In the genomic region with DNA sequence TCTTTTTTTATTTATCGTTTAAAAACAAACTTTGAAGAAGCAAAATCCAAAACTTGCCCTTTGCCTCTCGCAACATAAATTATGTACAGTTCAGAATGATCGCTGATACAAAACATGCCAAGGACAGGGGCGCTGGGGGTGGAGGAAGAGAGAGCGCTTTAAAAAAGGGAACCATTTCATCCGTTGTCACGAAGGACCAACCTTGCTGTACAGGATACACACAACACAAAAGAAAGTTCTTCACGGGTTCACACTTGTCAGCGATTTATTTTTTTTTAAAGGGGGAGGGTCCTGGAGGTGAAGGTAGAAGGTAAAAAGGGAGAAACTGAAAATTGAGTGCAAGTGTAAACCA, we compare ENCODE assay signal across 8 mouse cellular contexts. TPM values are rescaled to one million over a fixed set of nuclear protein-coding genes. Genes with fewer than 3 reads are reported as not detected.
DNase-seq lines count a peak whose midpoint lies in the region; ATAC-seq and TF ChIP-seq lines count a peak whose summit lies in the region.

No protein-coding gene starts in this region.

- no peak for TF ChIP-seq POLR2A in cortical plate, adult 2 months (IDR thresholded peaks at IDR 0.05; ENCODE audit: extremely low read depth, insufficient read depth, low read length)

- H3K9me3 ChIP-seq in kidney, embryonic 14.5 days (ENCODE audit: control insufficient read depth, low read length) = no peaks in the 10 kb centered on the region
- no peaks in the 10 kb centered on the region for H3K9me3 ChIP-seq in midbrain, postnatal 0 days (ENCODE audit: low read length)

- no peak for DNase-seq in kidney, adult 11 months
- DNase-seq in midbrain, postnatal 0 days (ENCODE audit: low spot score) = no peak
- no peak for DNase-seq in adrenal gland, adult 18-20 months (ENCODE audit: low spot score in 2 of 2)
- no peak for DNase-seq in layer of hippocampus, adult 8-10 months (ENCODE audit: low spot score in 2 of 2)
- no peak for DNase-seq in frontal cortex, postnatal 36 days (ENCODE audit: low spot score in 2 of 2)

- H3K9ac ChIP-seq in kidney, embryonic 14.5 days (ENCODE audit: low read depth, low read length) = peak overlapping the region; percentile 48; the same call in 1 of the 2 replicates
- no peak overlapping the region; the same call in 1 of the 2 replicates for H3K9ac ChIP-seq in midbrain, postnatal 0 days (replicated peaks; ENCODE audit: low read length, poor library complexity, severe bottlenecking)

- 13% methylated on average over 9 of the region's 9 CpGs for WGBS in kidney, embryonic 14.5 days
- 22% methylated on average over 9 of the region's 9 CpGs for WGBS in midbrain, postnatal 0 days

- H3K4me2 ChIP-seq in kidney, embryonic 14.5 days (replicated peaks; ENCODE audit: low read depth, low read length) = peak overlapping the region; percentile 44
- peak overlapping the region; percentile 53 for H3K4me2 ChIP-seq in midbrain, postnatal 0 days (ENCODE audit: low read depth, low read length, poor library complexity, severe bottlenecking)

- peak overlapping the region; percentile 82 for H3K4me3 ChIP-seq in kidney, embryonic 14.5 days (ENCODE audit: low read length)
- peak overlapping the region; percentile 66 for H3K4me3 ChIP-seq in cortical plate, adult 2 months (ENCODE audit: insufficient read depth, low read length)
- H3K4me3 ChIP-seq in midbrain, postnatal 0 days (ENCODE audit: low read depth, low read length) = peak overlapping the region; percentile 68

- H3K27ac ChIP-seq in kidney, embryonic 14.5 days (ENCODE audit: low read depth, low read length) = peak overlapping the region; percentile 92
- H3K27ac ChIP-seq in cortical plate, adult 2 months (ENCODE audit: insufficient read depth, low read length) = peak overlapping the region; percentile 66; the same call in 1 of the 2 replicates
- H3K27ac ChIP-seq in midbrain, postnatal 0 days (ENCODE audit: low read depth, low read length) = peak overlapping the region; percentile 77

- peaks cover 10% of the 10 kb centered on the region for H3K4me1 ChIP-seq in kidney, embryonic 14.5 days (ENCODE audit: control insufficient read depth, insufficient read depth, low read length)
- peaks cover 2% of the 10 kb centered on the region; the same call in 1 of the 2 replicates for H3K4me1 ChIP-seq in cortical plate, adult 2 months (ENCODE audit: control insufficient read depth, insufficient read depth, low read length)
- H3K4me1 ChIP-seq in midbrain, postnatal 0 days (ENCODE audit: insufficient read depth, low read length) = 0 out of 2 replicates have a peak, but pooled peaks cover 3% of the 10 kb centered on the region

- ATAC-seq in kidney, embryonic 14.5 days (ENCODE audit: low FRiP score, low TSS enrichment) = peak; percentile 43
- ATAC-seq in inflammation-experienced regulatory T-cells, adult 6 months = peak; percentile 45
- peak; percentile 18; the same call in 1 of the 2 replicates for ATAC-seq in midbrain, postnatal 0 days (ENCODE audit: low FRiP score)

- H3K36me3 ChIP-seq in kidney, embryonic 14.5 days (ENCODE audit: control insufficient read depth, insufficient read depth, low read length) = peaks cover 41% of the 10 kb centered on the region
- H3K36me3 ChIP-seq in midbrain, postnatal 0 days (ENCODE audit: insufficient read depth, low read length) = peaks cover 35% of the 10 kb centered on the region

- no peaks in the 10 kb centered on the region for H3K27me3 ChIP-seq in kidney, embryonic 14.5 days (ENCODE audit: control insufficient read depth, insufficient read depth, low read length)
- no peaks in the 10 kb centered on the region for H3K27me3 ChIP-seq in midbrain, postnatal 0 days (ENCODE audit: insufficient read depth, low read length)

- no peak for TF ChIP-seq CTCF in cortical plate, adult 2 months (IDR thresholded peaks at IDR 0.05; ENCODE audit: extremely low read depth, insufficient read depth, low read length)
- no peak for TF ChIP-seq CTCF in midbrain, postnatal 0 days (IDR thresholded peaks at IDR 0.05)

RNA-seq across cellular contexts. Expression of a gene that starts 0.3 kb away (rescaled TPM):
- polyA plus RNA-seq in kidney, embryonic 14.5 days (2014; fragmentation: Nextera tagmentation; extraction: Ambion mirVana) = 67.8 and 83.7 TPM in 2 replicates
- polyA plus RNA-seq in cortical plate, adult 2 months (2012; rRNA removed) = 71.3 and 75.7 TPM in 2 replicates
- 100 to 1,000 TPM; 119 to 137 (median 129) TPM for polyA plus RNA-seq in inflammation-experienced regulatory T-cells, adult 6 months (2017; shearing (Covaris generic))
- total RNA-seq in midbrain, postnatal 0 days (2014; rRNA removed) = 45.1 and 50.6 TPM in 2 replicates
- 50.6 and 57.4 TPM in 2 replicates for polyA plus RNA-seq in midbrain, postnatal 0 days (2015; fragmentation: Nextera tagmentation; extraction: Ambion mirVana)
- total RNA-seq in adrenal gland, adult 18-20 months (2021) = 10 to 100 TPM; 64.0 to 71.5 TPM
- 10 to 100 TPM; 49.0 to 55.2 (median 50.2) TPM for total RNA-seq in layer of hippocampus, adult 8-10 months (2022)

RNA-seq across cellular contexts. Expression of a gene that starts 22.4 kb away (rescaled TPM):
- polyA plus RNA-seq in kidney, embryonic 14.5 days (2014; fragmentation: Nextera tagmentation; extraction: Ambion mirVana) = 1.4 TPM in 2 replicates
- 723 and 876 TPM in 2 replicates for polyA plus RNA-seq in cortical plate, adult 2 months (2012; rRNA removed)
- polyA plus RNA-seq in inflammation-experienced regulatory T-cells, adult 6 months (2017; shearing (Covaris generic)) = not detected
- total RNA-seq in midbrain, postnatal 0 days (2014; rRNA removed) = 5.5 and 7.3 TPM in 2 replicates
- polyA plus RNA-seq in midbrain, postnatal 0 days (2015; fragmentation: Nextera tagmentation; extraction: Ambion mirVana) = 0.51 and 0.64 TPM in 2 replicates
- not detected for total RNA-seq in adrenal gland, adult 18-20 months (2021)
- 1,000 to 10,000 TPM; 1,258 to 1,383 (median 1,345) TPM for total RNA-seq in layer of hippocampus, adult 8-10 months (2022)

RNA-seq across cellular contexts. Expression of a gene that starts 39.3 kb away (rescaled TPM):
- polyA plus RNA-seq in kidney, embryonic 14.5 days (2014; fragmentation: Nextera tagmentation; extraction: Ambion mirVana) = 17.5 and 21.4 TPM in 2 replicates
- polyA plus RNA-seq in cortical plate, adult 2 months (2012; rRNA removed) = 33.0 and 37.9 TPM in 2 replicates
- 10 to 100 TPM; 18.7 to 36.4 (median 30.7) TPM for polyA plus RNA-seq in inflammation-experienced regulatory T-cells, adult 6 months (2017; shearing (Covaris generic))
- total RNA-seq in midbrain, postnatal 0 days (2014; rRNA removed) = 32.2 and 32.5 TPM in 2 replicates
- 5.6 and 7.7 TPM in 2 replicates for polyA plus RNA-seq in midbrain, postnatal 0 days (2015; fragmentation: Nextera tagmentation; extraction: Ambion mirVana)
- total RNA-seq in adrenal gland, adult 18-20 months (2021) = 10 to 100 TPM; 54.6 to 59.5 TPM
- 10 to 100 TPM; 77.8 to 96.0 (median 89.6) TPM for total RNA-seq in layer of hippocampus, adult 8-10 months (2022)

RNA-seq across cellular contexts. Expression of a gene that starts 42.0 kb away (rescaled TPM):
- polyA plus RNA-seq in kidney, embryonic 14.5 days (2014; fragmentation: Nextera tagmentation; extraction: Ambion mirVana) = not detected in 2 replicates
- 0.15 and 0.17 TPM in 2 replicates for polyA plus RNA-seq in cortical plate, adult 2 months (2012; rRNA removed)
- polyA plus RNA-seq in inflammation-experienced regulatory T-cells, adult 6 months (2017; shearing (Covaris generic)) = under 1 TPM in 1 of 3 experiments, not detected in 2; 0.15 TPM
- total RNA-seq in midbrain, postnatal 0 days (2014; rRNA removed) = 0.33 TPM in 2 replicates
- polyA plus RNA-seq in midbrain, postnatal 0 days (2015; fragmentation: Nextera tagmentation; extraction: Ambion mirVana) = 0.81 and 1.1 TPM in 2 replicates
- not detected for total RNA-seq in adrenal gland, adult 18-20 months (2021)
- total RNA-seq in layer of hippocampus, adult 8-10 months (2022) = not detected

RNA-seq across cellular contexts. Expression of a gene that starts 53.7 kb away (rescaled TPM):
- not detected in 2 replicates for polyA plus RNA-seq in kidney, embryonic 14.5 days (2014; fragmentation: Nextera tagmentation; extraction: Ambion mirVana)
- 2.6 and 3.1 TPM in 2 replicates for polyA plus RNA-seq in cortical plate, adult 2 months (2012; rRNA removed)
- under 1 TPM in 1 of 3 experiments, not detected in 2; 0.15 TPM for polyA plus RNA-seq in inflammation-experienced regulatory T-cells, adult 6 months (2017; shearing (Covaris generic))
- total RNA-seq in midbrain, postnatal 0 days (2014; rRNA removed) = 0.38 and 1.5 TPM in 2 replicates
- polyA plus RNA-seq in midbrain, postnatal 0 days (2015; fragmentation: Nextera tagmentation; extraction: Ambion mirVana) = not detected in 2 replicates
- total RNA-seq in adrenal gland, adult 18-20 months (2021) = 1 to 10 TPM in 1 of 2 experiments, under 1 TPM in 1; 0.36 to 3.1 TPM
- total RNA-seq in layer of hippocampus, adult 8-10 months (2022) = under 1 TPM; 0.16 to 0.59 (median 0.41) TPM

Comparison
In these comparisons a context has a peak if more than half of its experiments do, and no peak if none do; other contexts are left out.
1. RNA of a gene that starts 22.4 kb away (polyA plus RNA-seq): 723 to 876 TPM in cortical plate, adult 2 months; 1.4 TPM in kidney, embryonic 14.5 days, 0.51 to 0.64 TPM in midbrain, postnatal 0 days and not detected in inflammation-experienced regulatory T-cells, adult 6 months; every median in the first group is over 100 times any median in the second.
2. Peak in every context shown above with its lines, with median percentiles within 50 percentile points of each other: ATAC-seq, H3K27ac ChIP-seq and H3K4me3 ChIP-seq.